17 mouse cellular contexts compared by ENCODE assay signal in the genomic region with DNA sequence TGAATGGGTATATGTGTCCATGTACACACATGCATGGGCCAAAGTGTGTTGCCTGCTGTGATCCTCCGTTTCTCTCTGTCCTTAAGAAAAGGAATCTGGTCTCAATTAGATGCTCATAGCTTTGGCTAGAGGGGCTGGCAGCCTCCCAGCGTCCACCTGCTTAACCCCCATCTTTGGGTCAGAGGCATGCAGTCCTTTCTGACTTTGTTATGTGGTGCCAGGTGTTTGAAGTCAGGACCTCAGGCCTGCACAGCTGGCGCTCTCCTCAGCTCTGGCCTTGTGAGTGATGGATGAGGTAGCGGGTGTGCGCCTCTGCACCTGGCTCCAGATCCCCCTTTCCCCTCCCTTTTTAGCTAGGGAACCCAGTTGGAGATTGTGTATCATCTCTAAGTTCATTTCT. TPM values are rescaled to one million over a fixed set of nuclear protein-coding genes. Genes with fewer than 3 reads are reported as not detected.
A peak's percentile ranks its signal among the peaks of the same experiment; 100 is the strongest.
DNase-seq lines count a peak whose midpoint lies in the region; ATAC-seq lines count a peak whose summit lies in the region.
"Had no signal": no experiment of that assay in that cellular context is flagged by ENCODE, and none has a peak within 500 bp of the region (broad histone marks: within the 10 kb centered on the region; RNA-seq: fewer than 3 reads in every experiment).

No protein-coding gene starts in this region.

- H3K27me3 ChIP-seq in limb, embryonic 10.5 days (ENCODE audit: low read depth, poor library complexity, severe bottlenecking), result no peaks in the 10 kb centered on the region
- no peaks in the 10 kb centered on the region for H3K27me3 ChIP-seq in kidney, embryonic 14.5 days (ENCODE audit: control insufficient read depth, insufficient read depth, low read length)
- H3K27me3 ChIP-seq: embryonic facial prominence, embryonic 12.5 days; heart, embryonic 15.5 days had no signal

- no peaks in the 10 kb centered on the region for H3K9me3 ChIP-seq in limb, embryonic 10.5 days (replicated peaks)
- H3K9me3 ChIP-seq in kidney, embryonic 14.5 days (ENCODE audit: control insufficient read depth, low read length), result no peaks in the 10 kb centered on the region
- H3K9me3 ChIP-seq: embryonic facial prominence, embryonic 12.5 days; forebrain, embryonic 10.5 days; heart, embryonic 15.5 days; hindbrain, embryonic 10.5 days had no signal

- 33% methylated on average over 5 of the region's 5 CpGs for WGBS in limb, embryonic 10.5 days
- 42% methylated on average over 5 of the region's 5 CpGs for WGBS in kidney, embryonic 14.5 days

- H3K4me3 ChIP-seq in limb, embryonic 10.5 days, result no peak overlapping the region
- H3K4me3 ChIP-seq in kidney, embryonic 14.5 days (ENCODE audit: low read length), result no peak overlapping the region
- H3K4me3 ChIP-seq: embryonic facial prominence, embryonic 12.5 days; forebrain, embryonic 10.5 days; heart, embryonic 15.5 days; hindbrain, embryonic 10.5 days had no signal

- peak; percentile 56 for DNase-seq in testis, postnatal 10 days (ENCODE audit: low spot score)
- no peak for DNase-seq in testis, postnatal 14 days (ENCODE audit: low spot score)
- DNase-seq in embryo, embryonic 11 days, result peak; percentile 56
- DNase-seq in limb, embryonic 10.5 days (ENCODE audit: low spot score), result peak; percentile 74
- DNase-seq in thymus, postnatal 14 days, result peak; percentile 43
- no peak for DNase-seq in cerebellum, adult 18-20 months
- DNase-seq: adrenal gland, postnatal 10 days; cerebellum, adult 9-10 months had no signal

- peaks cover 11% of the 10 kb centered on the region for H3K4me1 ChIP-seq in limb, embryonic 10.5 days
- H3K4me1 ChIP-seq in kidney, embryonic 14.5 days (ENCODE audit: control insufficient read depth, insufficient read depth, low read length), result no peaks in the 10 kb centered on the region
- H3K4me1 ChIP-seq: embryonic facial prominence, embryonic 12.5 days; forebrain, embryonic 10.5 days; hindbrain, embryonic 10.5 days had no signal

- H3K9ac ChIP-seq in kidney, embryonic 14.5 days (ENCODE audit: low read depth, low read length), result no peak overlapping the region
- H3K9ac ChIP-seq: embryonic facial prominence, embryonic 12.5 days; heart, embryonic 15.5 days; liver, embryonic 14.5 days had no signal

- H3K36me3 ChIP-seq in limb, embryonic 10.5 days, result no peaks in the 10 kb centered on the region
- no peaks in the 10 kb centered on the region for H3K36me3 ChIP-seq in kidney, embryonic 14.5 days (ENCODE audit: control insufficient read depth, insufficient read depth, low read length)
- H3K36me3 ChIP-seq: embryonic facial prominence, embryonic 12.5 days; forebrain, embryonic 10.5 days; heart, embryonic 15.5 days; hindbrain, embryonic 10.5 days had no signal

- no peak overlapping the region for H3K4me2 ChIP-seq in kidney, embryonic 14.5 days (replicated peaks; ENCODE audit: low read depth, low read length)
- H3K4me2 ChIP-seq: embryonic facial prominence, embryonic 12.5 days; heart, embryonic 15.5 days had no signal

- no peak for ATAC-seq in kidney, embryonic 14.5 days (ENCODE audit: low FRiP score, low TSS enrichment)
- ATAC-seq: CD4-positive, CD25-positive, alpha-beta regulatory T cell, adult 4 months; lung, postnatal 0 days had no signal

- no peak overlapping the region for H3K27ac ChIP-seq in limb, embryonic 10.5 days
- no peak overlapping the region for H3K27ac ChIP-seq in kidney, embryonic 14.5 days (ENCODE audit: low read depth, low read length)
- H3K27ac ChIP-seq: embryonic facial prominence, embryonic 12.5 days; forebrain, embryonic 10.5 days; heart, embryonic 15.5 days; hindbrain, embryonic 10.5 days; kidney, postnatal 0 days; liver, embryonic 14.5 days had no signal

RNA-seq across cellular contexts. Expression of a gene that starts 4.1 kb away (rescaled TPM):
- 0.11 and 0.26 TPM in 2 replicates for polyA plus RNA-seq in limb, embryonic 10.5 days (2016; fragmentation: Nextera tagmentation; extraction: Ambion mirVana)
- 0.39 TPM in 1 of 2 replicates, not detected in the other for polyA plus RNA-seq in kidney, embryonic 14.5 days (2014; fragmentation: Nextera tagmentation; extraction: Ambion mirVana)
- polyA plus RNA-seq: CD4-positive, CD25-positive, alpha-beta regulatory T cell, adult 4 months; hindbrain, embryonic 10.5 days had no signal

RNA-seq across cellular contexts. Expression of a gene that starts 27.3 kb away (rescaled TPM):
- 22.2 and 28.8 TPM in 2 replicates for polyA plus RNA-seq in limb, embryonic 10.5 days (2016; fragmentation: Nextera tagmentation; extraction: Ambion mirVana)
- polyA plus RNA-seq in kidney, embryonic 14.5 days (2014; fragmentation: Nextera tagmentation; extraction: Ambion mirVana), result 37.4 and 45.6 TPM in 2 replicates

Comparison
In these comparisons a context has a peak if more than half of its experiments do, and no peak if none do; other contexts are left out.
1. DNase-seq: peak in testis, postnatal 10 days (single experiment), embryo, embryonic 11 days (single experiment), limb, embryonic 10.5 days (single experiment) and thymus, postnatal 14 days (single experiment); none in testis, postnatal 14 days (single experiment) and cerebellum, adult 18-20 months (0 of 2).